Mouse (Mus musculus) frontal cortex, postnatal 25 days (tissue): ENCODE data around the gene Dock4.
A peak's percentile ranks its signal among the peaks of the same experiment; 100 is the strongest.

Source experiments
- DNase-seq, 2 experiments: peaks; one replicate each; pipeline ENCODE4 v3.0.0; 2022; ENCODE audit warnings: low spot score in 2 of 2

The Dock4 gene

DNA sequence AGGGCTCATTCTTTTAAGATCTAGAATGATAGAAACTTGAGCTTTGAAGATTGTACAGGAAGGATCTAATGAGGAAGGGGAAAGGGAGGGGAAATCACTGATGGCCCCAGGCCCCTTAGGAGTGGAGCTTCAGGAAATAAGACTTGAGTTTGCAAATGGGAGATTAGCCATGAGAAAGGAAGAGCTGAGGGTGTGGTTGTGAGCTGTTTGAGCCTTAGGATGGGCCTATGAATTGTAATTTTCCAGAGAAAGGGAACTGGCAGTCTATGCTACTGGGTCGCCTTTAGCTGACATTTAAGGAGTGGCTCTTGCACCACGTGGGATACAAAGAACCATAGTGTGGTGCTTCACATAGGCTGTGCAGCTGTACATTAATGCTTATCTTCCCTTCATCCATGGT is 208.6 kb downstream of the Dock4 start:
- DNase-seq, result no peak

DNA sequence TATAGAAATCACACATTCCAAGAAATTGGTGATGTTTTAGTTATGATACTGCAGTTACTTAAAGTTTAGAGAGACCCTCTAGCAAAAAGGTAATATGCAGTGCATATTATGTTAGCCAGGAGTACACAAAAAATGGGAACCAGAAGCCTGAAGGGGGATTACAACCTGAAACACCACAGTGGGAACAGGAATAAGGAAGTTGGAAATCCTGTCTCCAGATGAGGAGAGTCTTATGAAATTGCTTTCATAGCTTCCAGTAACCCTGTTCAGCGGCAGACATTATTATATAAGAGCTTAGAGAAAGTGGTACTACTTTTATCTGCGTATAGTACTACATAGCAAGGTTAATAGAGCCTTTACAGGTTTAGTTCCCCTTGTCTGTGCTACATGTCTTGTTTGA is 210.1 kb downstream of the Dock4 start:
- no peak for DNase-seq

DNA sequence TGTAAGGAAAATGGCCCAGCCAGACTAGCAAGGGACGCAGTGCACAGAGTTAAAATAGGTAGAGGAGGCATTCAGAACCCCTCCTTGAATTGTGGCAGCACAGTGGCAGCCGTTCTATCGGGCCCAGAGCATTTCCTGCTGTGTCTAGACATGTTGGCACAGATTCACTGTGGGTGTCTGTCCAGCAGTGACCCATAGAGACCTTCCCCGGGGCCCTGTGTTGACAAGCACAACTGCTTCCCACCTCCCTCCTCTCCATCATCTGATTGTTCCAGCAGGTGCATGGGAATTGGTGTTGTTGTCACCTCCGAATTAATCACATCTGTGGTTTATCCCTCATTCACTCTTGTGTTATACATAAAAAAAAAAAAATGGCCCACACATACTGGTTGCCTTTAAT is 210.7 kb downstream of the Dock4 start:
- DNase-seq, result no peak

DNA sequence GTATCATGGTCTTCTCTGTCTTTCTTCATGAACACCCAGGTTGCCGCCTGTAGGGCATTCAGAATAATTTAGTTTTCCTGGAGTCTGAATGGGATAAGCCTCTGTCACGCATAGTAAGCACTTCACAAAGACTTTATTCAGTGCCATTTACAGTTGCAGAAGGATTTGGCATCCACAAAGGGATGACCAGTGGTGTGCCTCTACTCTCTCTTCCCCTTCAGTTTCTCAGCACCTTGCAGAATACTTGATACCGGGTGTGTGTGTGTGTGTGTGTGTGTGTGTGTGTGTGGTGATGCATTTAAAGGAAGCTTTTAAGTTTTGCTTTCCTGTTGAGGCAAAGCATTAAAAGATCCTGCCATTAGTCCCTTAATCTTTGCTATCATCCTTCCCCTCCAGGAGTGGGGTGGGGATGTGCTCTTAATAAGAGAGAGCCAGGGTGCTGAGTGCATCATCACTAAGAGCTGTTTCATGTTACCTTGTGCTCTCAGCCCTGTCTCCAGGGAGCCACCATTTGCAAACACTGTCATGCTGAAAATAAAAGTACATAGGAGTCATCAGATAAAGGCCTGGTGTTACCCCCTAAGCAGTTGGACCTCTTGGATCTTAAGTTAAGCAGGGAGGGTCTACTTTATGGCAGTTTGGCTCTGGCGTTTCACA is 211.6 kb downstream of the Dock4 start:
- no peak for DNase-seq

DNA sequence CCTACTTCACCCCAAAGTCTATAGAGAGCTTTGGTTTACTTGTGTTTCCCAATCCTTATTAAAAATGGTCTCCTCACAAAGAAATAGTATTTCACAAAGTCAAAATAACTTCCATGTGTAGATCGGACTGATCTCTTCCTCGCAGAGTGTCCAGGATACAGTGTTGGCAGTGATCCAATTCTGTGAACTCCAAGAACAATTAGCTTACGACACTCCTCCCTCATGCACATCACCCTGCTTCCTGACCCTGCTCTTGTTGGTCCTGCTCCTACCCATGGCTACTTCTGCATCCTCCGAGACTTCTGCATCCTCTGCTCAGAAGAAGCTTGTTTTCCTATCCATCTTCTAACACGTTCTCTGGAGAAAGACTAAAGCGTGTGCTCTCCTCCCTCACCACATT is 213.9 kb downstream of the Dock4 start:
- no peak for DNase-seq

DNA sequence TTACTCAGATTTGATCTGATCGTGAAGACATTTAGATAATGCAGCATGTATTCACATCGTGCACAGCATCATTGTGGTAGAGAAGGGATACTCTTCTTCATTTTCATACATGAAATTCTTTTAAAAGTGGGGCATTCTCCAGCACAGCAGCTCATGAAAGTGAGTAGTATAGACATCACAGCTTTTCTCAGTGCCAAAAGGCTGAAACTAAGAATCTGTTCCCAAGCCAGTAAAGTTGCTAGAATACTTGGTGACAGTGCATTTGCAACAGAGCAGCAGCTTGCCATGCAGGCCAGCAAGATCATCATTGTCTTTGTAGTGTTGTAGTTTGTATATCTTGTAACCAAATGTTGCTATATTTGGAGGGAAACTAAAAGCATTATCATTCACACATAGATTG is 223.7 kb downstream of the Dock4 start:
- DNase-seq, result no peak

DNA sequence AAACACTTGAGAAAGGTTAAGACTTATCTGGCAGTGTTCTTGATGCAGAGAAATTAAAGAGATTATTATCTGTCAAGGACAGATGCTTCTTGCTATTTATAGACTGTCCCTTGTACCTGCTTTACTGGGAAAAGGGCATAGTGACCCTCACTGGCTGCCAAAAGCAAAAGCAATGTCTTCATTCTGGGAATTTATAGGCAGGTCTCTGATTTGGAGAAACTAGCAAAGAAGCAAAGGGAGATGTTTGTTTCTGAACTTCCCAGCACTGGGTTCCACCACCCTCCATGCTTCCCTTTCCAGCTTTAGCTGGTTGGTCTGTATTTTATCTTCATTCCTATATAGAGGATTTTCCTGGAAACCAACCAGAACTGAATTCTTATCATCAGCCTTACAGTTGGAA is 225.0 kb downstream of the Dock4 start:
- no peak for DNase-seq

DNA sequence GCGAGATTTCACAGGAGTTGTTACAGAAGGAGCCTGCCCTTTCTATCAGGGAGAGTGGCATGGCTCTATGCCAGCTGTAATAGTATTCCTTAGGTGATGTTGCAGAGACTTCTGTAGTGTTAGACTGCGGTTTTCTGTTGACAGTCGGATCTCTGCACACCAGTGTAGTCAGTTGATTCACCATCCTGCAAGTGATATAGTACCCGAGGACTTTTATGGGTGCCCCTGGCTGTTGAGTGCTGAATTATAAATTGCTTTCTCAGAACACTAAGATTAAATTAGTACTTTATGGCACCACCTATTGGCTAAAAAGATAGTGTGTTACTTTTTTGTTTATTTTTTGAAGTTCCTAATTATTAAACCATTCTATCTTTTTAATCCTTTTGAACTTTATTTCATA is 234.0 kb downstream of the Dock4 start:
- DNase-seq, result no peak

DNA sequence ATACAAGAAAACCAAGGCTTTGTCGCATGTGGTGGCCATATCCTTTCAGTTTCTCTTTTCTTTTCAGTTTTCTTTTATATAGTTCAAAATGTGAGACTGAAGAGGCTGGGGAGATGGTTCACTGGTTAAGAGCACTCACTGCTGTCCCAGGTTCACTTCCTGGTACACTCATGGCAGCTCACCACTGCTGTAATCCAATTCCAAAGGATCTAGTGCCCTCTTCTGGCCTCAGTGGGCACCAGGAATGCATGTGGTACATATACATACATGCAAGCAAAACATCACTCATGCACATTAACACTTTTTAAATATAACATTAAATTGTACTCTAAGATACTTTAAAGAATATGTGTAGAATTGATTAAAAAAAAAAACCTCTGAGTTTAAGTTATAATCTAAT is 234.8 kb downstream of the Dock4 start:
- DNase-seq, result peak in 1 of 2 experiments; percentile 15

DNA sequence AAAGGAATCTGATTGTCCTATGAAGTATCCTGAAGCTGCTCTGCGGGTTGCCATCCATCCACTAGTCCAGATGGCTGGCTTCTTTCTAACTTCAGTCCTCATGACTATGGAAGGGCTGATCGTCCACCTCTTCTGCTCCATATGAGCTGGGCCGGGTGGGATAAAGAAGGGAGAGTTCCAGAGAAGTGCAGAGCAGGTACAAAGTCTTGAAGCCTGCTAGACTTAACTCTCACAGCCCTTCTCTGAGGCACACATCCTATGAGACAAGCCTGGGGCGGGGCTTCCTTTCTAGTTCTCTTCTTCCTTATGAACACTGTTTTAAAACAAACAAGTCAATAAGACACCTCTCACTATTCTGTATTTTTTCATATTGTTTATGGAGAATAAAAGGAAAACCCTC is 245.7 kb downstream of the Dock4 start:
- no peak for DNase-seq

DNA sequence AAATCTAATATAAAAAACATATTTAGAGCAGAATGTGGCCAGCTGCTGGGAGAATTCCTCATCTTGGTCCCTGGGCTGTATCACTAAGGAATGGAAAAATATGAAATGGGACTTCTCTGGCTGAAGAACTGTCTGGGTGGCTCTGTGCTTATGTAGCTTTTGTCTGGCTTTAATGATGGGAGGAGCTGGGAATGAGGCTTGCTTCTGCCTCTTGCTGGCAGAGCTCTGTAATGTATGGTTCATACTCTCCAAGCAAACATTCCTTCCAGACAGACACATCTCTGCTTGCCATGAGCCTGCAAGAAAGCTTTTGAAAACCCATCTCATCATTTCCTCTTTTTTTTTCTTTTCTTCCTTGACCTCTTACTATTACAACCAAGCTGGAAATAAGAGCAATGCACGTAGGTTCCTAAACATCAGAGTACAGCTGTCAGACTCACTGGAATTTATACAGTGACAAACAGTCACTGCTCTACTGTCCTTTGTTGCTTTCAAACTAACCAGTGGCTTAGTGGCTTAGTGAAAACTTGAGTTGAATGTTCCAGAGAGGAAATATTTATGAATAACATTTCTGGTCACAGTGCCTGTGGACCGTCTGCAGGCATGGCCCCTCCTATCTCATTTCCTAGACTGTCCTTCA is 248.4 kb downstream of the Dock4 start:
- no peak for DNase-seq

DNA sequence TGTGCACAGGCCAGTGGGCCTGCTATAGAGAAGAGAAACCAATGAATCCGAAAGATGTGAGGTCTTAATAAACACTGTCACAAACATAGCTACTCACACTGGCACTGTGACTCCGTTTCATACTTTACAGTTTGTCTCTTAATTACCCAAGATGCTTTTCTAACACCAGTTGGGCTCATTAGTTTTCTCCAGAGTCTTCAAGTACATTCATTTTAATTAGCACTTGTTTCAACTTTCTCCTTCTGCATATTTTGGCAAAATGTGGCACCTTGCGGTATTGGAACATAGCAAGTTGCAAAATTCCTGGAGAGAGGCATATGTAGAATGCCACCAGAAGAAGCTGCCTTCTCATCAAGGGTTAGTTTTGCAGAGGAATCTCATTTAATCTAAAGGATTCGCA is 252.6 kb downstream of the Dock4 start:
- DNase-seq, result no peak

DNA sequence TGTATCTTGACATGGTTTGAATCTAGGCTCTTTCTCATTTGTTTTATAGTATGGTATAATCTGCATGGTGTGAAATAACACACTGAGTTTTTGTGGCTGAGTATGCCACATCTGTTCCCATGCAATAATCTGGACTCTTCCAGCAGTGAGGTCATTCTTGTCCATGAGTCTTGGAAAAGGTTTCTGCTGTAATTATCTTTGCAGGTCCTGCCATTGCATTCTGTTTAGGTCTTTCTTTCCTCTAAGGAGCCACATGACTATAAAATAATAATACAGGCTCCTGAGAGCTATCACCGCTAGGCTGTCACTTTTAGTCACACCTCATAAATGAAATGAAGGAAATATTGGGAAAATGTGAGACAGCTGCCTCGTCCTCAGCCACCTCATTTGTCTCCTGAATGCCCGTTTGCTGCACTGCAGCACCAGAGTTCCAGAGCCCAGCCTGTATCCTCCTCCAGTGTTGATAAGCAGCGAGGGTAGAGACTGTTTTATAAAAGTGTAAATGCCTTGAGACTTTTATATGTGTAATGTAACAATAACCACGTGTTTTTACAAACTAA is 256.6 kb downstream of the Dock4 start:
- DNase-seq, result no peak

DNA sequence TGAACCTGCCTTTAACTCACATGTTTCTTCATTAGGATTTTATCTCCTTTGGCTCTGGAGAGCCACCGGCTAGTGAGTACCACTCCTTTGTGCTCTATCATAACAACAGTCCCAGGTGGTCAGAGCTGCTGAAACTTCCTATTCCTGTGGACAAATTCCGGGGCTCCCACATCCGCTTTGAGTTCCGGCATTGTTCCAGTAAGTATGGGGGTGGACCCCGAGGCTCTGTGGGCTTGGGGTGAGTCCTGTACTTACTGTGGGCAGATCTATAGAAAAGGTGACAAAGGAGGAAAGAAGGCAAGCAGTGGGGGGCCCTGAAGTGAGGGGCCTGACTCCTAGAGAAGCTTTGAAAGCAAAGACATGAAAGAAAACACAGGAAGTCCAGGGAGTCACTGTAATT is 258.5 kb downstream of the Dock4 start:
- no peak for DNase-seq

DNA sequence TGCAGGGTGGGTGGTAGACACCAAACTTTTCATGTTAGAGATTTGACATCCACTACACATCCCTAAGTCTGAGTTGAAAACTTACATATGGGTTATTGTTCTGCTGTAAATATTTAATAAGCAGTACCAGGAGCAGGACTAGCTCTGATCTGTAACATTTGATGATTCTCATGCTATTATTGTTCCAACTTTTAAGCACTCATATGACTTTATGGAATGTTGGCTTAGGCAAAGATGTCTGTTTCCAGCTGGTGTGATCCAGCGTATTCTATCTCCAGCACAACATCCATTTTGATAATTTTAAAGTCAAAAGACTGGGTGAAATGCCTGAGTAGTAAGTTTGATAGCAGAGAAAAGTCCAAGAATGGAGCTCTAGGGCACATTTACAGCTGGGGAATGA is 261.4 kb downstream of the Dock4 start:
- DNase-seq, result no peak

DNA sequence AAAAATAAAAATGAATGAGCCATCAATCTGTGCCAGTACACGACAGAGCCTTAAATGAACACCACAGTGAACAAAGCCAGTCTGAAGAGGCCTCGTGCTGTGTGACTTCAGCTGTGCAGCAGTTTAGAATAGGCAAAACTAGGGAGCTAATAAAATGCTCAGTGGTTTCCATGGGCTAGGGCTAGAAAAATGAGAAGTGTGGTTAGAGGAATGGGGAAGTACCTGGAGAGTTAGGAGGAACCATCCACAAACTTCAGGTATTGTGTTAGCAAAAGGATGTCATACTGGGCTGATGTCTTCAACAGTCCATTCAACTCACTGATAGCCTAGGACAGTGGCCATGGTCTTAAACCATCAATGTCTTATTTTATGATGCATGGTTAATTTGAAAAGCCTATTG is 263.3 kb downstream of the Dock4 start:
- DNase-seq, result no peak

DNA sequence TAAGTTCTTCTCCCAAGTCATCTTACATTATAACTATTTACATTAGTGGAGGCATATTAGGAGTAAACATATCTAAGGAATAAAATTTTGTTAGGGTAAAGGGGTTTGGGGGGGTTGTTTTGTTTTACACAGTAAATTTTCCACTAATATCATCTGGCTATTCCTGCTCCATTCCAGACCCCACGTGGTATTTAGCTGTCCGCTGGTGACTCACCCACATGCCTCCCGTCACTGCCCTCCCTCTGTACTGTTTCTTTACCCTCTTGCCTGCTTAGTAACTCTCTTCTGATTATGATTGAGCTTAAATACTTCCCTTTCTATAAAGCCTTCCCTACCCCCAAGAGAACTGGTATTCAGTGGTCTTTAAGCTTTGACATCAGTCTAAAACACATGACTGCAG is 266.5 kb downstream of the Dock4 start:
- DNase-seq, result no peak

DNA sequence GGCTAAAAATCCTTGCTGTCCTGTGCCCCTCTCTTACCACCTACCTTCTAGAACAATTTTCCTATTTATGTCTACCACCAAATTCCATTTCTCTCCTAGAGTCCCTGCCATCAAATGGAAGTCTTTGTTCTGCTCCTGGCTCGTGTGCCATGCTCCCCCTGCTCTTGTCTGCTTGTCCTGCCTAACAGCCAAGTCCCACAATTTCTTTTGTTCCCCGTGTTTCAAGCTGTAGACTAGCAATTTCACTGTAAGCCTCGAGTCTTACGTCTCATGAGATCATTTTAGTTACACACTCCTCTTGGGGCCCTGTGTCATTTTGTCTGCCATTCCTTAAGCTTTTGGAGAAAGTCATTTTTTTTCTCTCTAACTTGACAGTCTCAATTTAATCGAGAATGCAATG is 268.5 kb downstream of the Dock4 start:
- DNase-seq, result no peak

DNA sequence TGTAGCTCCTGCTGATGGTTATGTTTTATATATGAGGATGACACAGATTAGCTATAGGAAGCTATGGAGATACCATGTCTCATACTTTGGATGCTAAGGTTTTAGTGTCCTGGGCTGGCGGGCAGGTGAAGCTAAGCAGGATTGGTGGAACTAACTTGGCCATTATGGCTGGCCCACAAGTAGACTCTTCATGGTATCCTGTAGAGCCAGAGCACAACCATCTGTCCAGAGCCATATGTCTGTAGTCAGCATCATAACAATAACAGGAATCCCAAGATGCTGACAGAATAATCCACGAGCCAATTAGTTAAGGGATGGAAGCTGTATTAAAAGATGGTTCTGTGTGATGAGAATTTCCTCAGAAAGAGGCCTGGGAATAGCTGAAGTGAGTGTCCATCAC is 269.4 kb downstream of the Dock4 start:
- no peak for DNase-seq

DNA sequence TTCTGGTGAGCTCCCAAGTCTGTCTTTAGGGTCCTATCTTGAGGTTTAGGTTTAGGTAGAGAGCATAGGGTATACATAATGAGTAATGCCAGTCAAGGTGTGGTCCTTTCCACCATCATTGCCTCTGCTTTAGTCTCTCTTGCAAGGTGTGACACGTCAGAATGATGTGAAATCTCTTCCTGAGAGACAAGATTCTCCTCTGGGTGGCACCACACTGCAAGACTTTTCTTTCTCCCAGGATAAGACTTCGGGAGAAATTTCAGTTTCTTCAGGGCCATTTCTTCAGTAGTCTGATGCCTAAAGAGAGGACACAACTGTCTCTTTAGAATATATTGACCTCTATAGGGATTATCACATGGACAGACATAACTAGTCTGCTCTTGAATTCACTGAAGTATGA is 282.6 kb downstream of the Dock4 start:
- no peak for DNase-seq

DNA sequence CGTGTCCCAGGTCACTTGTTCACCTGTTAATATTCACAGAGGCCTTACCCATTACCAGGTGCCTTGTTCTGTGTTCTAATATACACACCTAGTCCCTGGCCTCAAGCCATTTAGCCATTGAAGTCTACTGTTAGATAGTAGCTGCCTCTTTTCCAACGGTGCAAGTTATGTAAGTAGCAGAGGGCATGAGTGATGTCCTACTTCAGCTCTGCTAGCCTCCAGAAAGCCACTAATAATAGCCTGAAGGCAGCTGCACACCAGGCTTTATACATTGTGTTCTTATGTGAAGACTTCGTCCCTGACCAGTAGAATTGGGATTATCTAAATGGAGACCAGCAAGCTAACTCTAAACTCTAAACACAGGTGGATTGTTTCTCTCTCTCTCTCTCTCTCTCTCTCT is 285.0 kb downstream of the Dock4 start:
- no peak for DNase-seq

DNA sequence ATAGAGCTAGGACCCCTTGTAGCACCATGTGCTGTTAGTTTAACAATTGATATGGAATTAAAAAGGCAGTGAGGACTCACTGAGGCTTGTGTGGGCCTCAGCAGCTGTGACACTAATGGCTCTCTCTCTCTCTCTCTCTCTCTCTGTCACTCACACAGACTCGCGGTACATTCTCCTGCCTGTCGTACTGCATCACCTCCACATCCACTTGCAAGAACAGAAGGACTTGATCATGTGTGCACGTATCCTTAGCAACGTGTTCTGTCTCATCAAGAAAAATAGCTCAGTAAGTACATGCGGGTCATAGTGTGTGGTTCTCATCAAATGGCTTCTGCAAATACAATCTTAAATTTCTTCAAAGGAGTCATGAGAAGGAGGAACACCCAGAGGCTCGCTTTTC is 299.7 kb downstream of the Dock4 start:
- no peak for DNase-seq

DNA sequence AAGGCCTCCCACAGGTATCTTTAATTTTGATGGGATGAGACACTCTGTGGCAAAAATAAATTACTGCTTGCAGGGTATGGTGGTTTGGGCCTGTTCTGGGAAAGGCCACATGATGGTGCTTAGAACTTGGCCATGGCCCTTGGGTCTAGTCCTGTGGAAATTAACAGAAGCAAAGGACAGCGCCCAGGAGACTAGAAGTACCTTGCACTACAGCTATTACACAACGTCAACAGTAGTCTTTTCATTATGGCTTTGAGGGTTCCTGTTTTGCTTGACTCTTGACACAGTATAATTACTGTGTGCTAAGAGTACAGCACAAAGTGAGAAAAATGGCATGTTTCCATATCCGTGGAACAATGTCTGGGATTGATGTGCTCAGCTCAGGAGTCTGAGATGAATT is 300.3 kb downstream of the Dock4 start:
- no peak for DNase-seq

DNA sequence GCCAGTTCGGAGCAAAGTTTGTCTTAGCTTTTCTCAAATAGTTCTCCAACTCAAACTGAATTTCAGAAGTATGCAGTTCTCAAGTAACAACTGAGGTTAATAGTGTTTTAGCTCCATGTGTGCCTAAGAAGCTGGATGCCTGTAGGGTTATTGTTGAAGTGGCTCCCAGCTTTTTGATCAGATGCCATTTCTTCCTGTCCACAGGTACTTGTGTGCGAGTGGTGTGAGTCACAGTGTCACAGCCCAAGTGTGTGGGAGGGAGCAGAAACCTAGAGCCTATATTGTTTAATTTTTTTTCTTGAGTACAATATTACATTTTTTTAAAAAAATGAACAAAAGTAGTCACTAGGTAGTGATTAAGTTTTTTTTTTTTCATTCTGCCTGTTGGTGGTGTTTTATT is 313.5 kb downstream of the Dock4 start:
- no peak for DNase-seq
